Mouse (Mus musculus) kidney, postnatal 25 days (tissue): ENCODE results near the gene Ank3.
A peak's percentile ranks its signal among the peaks of the same experiment; 100 is the strongest.

Experiments used
- DNase-seq, 2 experiments: peaks; one replicate each; pipeline ENCODE4 v3.0.0; 2021; ENCODE audit warnings: mixed read lengths in 2 of 2

The Ank3 gene

GRCm38 (mm10) chr10:69628743-69629142 is 230.2 kb downstream of the Ank3 start:
- no peak for DNase-seq

DNA sequence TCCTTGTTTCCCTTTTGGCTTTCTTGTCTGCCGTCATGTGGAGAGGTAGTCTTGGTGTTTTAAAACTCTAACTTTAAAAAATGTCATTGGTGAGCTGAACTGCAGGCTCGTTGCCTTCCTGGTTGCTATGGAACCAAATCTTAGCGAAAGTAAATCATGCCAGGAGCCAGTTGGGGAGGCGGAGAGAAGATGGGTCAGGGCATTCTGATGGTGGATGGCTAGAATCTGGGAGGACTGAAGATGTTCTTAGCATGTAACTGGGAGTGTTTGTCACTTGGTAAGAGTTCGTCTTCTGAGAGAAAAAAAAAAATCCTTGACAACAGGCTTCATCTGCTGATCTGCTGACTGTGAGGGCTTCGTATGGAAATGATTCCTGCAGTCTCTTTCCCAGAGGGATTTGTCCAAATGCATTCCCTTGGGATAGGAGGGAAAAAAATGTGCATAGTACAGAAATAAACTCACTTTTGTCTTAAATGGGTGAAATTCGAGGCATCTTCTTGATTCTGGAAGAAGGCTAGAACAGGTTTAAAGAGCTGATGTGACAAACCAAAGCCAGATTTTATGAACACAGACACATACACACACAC is 232.3 kb downstream of the Ank3 start:
- DNase-seq, result no peak

- no peak for DNase-seq
Measured at GRCm38 (mm10) chr10:69632885-69633284, 234.3 kb downstream of the Ank3 start.

GRCm38 (mm10) chr10:69634891-69635290 is 236.3 kb downstream of the Ank3 start:
- no peak for DNase-seq

DNA sequence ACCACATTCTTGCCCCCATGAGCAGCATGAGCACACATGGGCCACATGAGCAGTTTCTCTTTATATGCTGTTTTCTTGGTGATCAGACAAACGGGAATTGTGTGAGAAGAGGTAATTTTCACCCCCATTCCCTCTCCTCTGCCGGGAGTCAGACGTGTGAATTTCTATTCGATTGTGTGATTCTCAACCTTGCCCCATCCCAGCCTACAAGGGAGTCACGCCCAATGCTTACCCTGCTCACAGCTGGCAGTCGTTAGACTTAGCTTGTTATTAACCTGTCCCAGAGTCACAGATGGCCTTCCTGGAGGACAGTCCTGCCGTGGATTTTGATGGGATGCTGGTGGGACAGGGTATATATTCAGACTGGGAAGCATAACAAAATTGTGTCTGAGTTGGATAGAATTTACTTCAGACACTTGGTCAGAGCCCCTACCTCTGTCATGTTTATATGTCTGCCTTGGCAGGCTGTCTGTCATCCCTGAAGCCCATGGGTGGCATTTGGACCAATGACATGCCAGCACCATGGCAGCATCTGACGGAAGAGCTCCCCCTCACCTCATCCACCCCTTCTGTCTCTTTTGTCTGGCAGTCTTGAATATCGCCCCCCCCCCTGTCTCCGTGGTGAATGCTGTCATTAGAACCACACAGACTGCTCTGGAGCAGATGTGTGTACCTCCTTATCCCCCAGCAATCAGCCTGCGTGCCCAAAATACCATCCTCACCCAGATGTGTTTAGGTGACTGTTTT is 237.5 kb downstream of the Ank3 start:
- no peak for DNase-seq

GRCm38 (mm10) chr10:69639138-69639537 is 240.6 kb downstream of the Ank3 start:
- no peak for DNase-seq

- DNase-seq, result no peak
Measured at GRCm38 (mm10) chr10:69640617-69641016, 242.0 kb downstream of the Ank3 start.

DNA sequence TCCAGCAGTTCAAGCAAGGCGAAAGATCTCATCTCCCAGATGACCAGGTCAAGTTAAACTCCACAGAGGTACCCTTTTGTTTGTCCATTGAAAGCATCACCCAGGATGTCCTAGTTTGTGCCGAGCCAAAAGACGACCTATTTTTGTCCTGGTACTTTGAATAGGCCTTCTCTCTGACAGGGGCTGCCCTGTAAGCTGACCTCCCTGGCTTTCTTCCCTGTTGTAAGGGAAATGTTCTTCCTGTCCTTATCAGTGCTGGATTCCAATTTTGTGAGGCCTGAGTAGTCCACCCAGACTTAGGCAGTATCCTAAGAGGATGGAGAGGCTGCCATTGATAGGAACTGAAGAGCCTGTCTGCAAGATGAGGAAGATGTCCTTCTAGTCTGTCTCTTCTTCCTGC is 244.9 kb downstream of the Ank3 start:
- DNase-seq, result peak in 1 of 2 experiments; percentile 29

DNA sequence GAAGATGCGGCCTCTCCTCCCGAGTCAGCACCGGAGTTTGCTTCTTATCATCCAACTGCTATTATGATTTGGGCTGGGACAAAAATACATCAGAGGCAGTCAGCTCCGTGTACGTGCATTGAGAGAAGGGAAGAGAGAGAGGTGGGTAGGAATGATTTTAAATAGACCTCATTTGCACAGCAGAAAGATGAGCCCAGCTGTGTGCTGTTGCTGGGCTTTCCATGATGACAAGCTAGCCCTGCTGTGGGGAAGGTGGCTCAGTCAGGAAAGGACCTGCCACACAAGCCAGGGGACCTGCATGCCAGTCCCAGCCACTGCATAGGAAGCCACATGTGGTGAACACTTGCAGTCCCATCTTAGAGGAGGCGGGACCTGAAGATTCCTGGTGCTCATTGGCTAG is 245.4 kb downstream of the Ank3 start:
- no peak for DNase-seq

- no peak for DNase-seq
Measured at GRCm38 (mm10) chr10:69645311-69645802, 246.8 kb downstream of the Ank3 start.

DNA sequence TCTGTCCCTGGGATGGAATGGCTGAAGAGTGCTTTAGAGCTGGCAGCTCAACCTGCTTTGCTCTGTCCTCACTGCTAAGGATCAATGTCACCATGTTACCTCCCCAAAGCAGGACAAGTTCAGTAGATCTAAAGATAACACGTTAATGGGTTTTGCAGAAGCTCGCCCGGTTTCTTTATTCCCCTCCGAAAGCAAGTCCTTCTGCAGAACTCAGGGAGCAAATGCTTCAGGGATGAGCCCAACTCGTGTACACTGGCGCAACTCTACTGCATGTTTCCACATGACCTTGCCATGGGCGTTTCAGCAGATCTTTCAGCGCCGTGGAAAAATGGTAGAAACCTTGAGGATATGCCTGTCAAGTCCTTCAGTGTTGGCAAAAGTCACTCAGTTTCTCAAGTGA is 247.4 kb downstream of the Ank3 start:
- no peak for DNase-seq

DNA sequence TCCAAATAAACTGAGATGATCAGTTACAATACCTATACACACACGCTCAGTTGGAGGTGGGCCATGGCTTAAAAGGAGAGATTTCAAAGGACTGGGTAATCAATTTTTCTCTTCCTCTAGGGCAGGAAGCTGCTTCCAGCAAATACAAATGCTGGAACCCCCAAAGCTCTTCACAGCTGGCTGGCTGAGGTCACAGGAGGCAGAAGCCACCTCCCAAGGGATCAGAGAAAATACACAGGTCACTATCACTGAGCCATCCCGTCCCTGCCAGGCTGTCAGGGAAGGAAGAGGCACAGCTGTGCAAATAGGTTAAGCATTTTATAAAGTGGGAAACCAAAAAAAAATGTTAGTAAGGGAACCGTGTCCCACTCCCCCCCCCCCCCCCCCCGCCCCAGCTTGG is 251.5 kb downstream of the Ank3 start:
- DNase-seq, result no peak

DNA sequence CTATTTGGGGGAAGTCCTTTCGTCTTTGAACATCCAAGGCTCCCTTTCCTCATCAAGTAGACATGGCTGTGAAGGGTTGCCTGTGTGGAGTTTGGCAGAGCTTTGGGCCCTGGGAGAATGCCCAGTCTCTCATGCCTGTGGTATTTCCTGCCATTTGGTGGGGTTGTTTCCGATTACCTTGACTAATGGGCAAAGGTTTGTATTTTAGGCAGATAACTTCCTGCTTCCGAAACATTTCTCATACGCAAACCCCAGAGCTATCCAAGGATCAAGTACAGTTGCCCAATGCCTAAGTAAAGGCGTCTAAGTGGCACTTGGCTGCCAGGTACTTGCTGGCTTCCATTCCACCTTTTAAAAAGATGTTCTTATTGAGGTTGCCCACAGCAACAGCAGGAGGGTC is 254.1 kb downstream of the Ank3 start:
- DNase-seq, result peak; percentile 71 to 76

DNA sequence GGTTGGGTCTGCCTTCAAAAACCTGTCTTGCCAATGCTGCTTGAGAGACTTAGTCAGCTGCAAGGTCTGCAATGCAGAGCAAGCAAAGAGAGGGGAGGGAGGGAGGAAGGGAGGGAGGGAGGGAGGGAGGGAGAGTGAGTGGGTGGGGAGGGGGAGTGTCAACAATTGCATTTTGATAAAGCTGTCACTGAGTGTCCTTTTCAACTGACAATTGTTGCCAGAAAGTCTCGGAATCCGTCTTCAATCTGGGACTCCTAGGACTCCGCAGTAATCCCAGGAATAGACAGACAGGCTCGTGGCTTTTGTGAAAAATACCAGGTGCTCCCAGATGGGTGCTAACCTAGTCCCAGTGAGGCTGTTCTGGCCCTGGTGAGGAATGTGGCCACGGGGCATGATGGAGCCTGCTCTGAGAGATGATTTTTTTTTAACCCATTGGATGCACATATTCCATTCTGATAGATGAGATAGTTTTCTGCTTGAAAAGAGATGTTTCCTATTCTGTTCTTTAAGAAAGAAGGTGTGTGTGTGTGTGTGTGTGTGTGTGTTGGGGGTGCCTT is 254.6 kb downstream of the Ank3 start:
- no peak for DNase-seq

GRCm38 (mm10) chr10:69654176-69654575 is 255.6 kb downstream of the Ank3 start:
- DNase-seq, result no peak

DNA sequence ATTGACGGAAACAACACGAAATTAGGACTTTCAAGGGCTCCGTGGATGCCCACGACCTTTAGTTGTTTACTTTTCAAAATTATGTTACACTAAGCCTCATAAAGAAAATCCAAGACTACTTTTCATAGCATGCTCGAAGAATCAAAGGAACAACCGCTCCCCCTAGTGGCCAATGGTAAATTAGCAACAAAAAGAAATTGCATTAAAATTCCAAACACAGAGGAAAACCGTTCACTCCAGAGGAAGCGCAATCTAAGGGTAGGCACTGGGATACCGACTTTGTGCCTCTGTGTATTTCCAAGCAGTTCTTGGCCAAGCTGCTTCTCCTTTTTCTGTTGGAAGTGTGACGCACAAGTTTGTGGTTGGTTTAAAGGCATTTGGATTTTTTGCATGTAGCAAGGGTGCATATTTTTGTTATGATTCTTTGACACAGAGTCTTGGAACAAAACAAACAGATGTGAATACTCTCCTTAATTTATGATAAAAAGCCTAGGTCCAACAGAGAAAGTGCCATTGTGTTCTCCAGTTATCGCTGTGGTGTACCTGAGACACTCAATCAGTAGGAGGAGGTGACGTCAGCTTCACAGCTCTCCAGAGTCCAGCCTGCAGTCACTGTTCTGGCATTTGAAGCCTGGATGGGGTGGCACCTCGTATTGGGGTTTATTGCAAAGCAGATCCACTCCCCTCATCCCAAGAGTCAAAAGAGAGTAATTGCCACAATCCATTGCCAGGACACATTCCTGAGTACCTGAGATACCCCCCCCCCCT is 256.5 kb downstream of the Ank3 start:
- DNase-seq, result peak in 1 of 2 experiments; percentile 68

- DNase-seq, result peak; percentile 65 to 69
Measured at GRCm38 (mm10) chr10:69656321-69656720, 257.7 kb downstream of the Ank3 start.

- DNase-seq, result no peak
Measured at GRCm38 (mm10) chr10:69659818-69660217, 261.2 kb downstream of the Ank3 start.

DNA sequence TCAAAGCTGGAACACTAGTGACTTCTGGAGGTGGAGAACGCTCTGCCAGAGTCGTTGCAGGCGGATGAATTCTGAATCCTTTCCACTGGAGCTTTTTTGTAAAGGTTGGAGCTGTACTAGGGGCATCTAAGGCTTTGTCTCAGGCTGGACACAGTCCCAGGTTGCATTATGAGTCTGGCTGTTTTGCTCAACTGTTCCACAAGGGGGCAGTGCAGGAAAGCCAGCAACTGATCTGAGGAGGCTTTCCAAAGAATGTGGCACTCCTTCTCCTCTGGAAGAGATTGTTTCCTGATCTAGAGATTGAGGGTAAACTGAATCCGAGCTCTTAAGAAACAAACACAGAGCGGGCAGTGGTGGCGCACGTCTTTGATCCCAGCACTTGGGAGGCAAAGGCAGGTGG is 263.8 kb downstream of the Ank3 start:
- peak; percentile 65 to 82 for DNase-seq

DNA sequence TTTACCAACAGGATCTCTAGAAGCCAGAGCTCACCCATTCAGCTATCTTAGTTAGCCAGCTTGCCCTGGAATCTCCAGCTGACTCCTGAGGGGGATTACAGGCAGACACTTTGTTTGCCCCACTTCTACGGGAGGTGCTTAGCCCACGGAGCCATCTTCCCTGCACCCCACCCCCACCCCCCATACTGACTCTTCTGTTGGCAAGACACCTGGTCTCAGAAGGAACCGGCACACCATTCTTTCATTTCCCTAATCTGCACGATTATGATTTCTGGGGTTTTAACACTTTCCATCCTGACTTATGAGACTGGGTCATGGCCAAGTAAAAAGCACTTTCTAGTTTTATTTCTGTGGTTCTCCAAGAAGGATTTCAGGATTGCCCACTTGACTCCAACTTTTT is 268.9 kb downstream of the Ank3 start:
- DNase-seq, result no peak

GRCm38 (mm10) chr10:69670496-69670895 is 271.9 kb downstream of the Ank3 start:
- no peak for DNase-seq

DNA sequence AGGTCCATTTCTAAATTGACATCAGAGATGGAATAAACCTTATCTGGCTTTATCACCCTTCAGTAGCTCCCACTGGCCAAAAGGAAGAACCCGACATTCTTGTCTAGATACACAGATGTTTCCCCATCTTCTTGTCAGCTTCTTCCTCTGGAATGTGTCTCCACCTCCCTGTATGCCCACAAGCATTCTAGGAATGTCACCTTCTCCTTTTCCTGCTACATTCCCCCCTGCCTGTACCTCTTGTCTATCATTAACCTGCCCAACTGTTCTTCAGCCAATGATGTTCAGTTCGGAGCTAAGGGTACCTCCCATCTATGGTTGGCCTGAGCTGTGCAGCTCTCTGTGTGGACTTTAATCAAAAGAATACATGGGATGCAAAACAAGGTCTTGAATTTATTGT is 272.4 kb downstream of the Ank3 start:
- no peak for DNase-seq

- DNase-seq, result no peak
Measured at GRCm38 (mm10) chr10:69671505-69671904, 272.9 kb downstream of the Ank3 start.
